Mouse (Mus musculus): ENCODE measurements around the gene Ppm1h.

GRCm38 (mm10) chr10:122821549-122821948, 143.0 kb downstream of the Ppm1h start:
- no peak for TF ChIP-seq CTCF (IDR thresholded peaks at IDR 0.05; ENCODE audit: extremely low read depth, insufficient read depth, low read length)
- TF ChIP-seq POLR2A (IDR thresholded peaks at IDR 0.05; ENCODE audit: extremely low read depth, insufficient read depth, low read length): no peak

Data from cortical plate, adult 2 months (tissue).